Mouse (Mus musculus): ENCODE results near the gene Cox14. TPM values are rescaled to one million over a fixed set of nuclear protein-coding genes. Genes with fewer than 3 reads are reported as not detected.
"Not testable (repeated sequence)": the region's sequence is repeated elsewhere in the genome, so short reads cannot be mapped to it uniquely, and the experiment has no call there.

Cox14 gene
- polyA plus RNA-seq, 1 experiment from 2014 or later: 241 TPM

DNA sequence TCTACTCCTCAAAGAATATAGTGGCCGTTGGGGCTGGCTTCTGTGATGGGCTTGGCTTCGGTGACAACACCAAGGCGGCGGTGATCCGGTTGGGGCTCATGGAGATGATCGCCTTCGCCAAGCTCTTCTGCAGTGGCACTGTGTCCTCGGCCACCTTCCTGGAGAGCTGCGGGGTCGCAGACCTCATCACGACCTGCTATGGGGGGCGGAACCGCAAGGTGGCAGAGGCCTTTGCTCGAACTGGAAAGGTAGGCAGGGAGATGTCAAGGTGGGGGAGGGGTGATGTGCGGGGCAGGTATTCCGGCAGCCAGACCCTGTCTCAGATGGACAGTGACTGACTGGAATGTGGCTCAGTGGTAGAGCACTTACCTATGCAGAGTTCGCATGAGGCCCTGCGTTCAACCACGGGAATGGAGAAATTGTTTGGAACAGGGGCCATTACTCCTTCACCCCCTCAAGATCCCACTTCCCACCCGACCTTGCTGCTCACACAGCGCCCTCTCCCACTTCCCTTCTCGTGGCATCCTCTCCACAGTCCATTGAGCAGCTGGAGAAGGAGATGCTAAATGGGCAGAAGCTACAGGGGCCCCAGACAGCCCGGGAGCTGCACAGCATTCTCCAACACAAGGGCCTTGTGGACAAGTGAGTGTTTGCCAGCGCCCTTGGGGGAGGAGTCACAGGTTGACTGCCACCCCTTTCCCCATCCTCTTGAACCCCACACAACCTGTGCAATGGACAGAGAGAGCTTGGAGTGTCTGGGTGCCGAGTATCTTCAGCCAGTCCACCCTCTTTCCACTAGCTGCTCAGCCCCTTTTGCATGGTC lies 3.3 kb upstream of the Cox14 start:
- 78% methylated on average over 25 of the region's 25 CpGs for WGBS
- Histone ChIP-seq H3K4me2 (ENCODE audit: low read depth, low read length) (no peak overlapping the region), H3K4me1 (ENCODE audit: control insufficient read depth, insufficient read depth, low read length) (peaks cover 35% of the 10 kb centered on the region), H3K36me3 (ENCODE audit: control insufficient read depth, insufficient read depth) (no peaks in the 10 kb centered on the region; the same call in 1 of the 2 replicates), H3K9me3 (replicated peaks; ENCODE audit: control insufficient read depth, low read length) (no peaks in the 10 kb centered on the region), H3K27me3 (ENCODE audit: control insufficient read depth, insufficient read depth, low read length) (no peaks in the 10 kb centered on the region), H3K27ac (ENCODE audit: low read length) (no peak overlapping the region), H3K4me3 (ENCODE audit: low read length) (no peak overlapping the region), H3K9ac (ENCODE audit: low read length) (no peak overlapping the region)
- no peak for ATAC-seq (replicated peaks; ENCODE audit: extremely low read depth, insufficient read depth, low FRiP score)

- WGBS: 44% methylated on average over 10 of the region's 10 CpGs
- Histone ChIP-seq H3K4me1 (ENCODE audit: control insufficient read depth, insufficient read depth, low read length) (peaks cover 30% of the 10 kb centered on the region), H3K4me3 (ENCODE audit: low read length) (peak overlapping the region; percentile 87), H3K36me3 (ENCODE audit: control insufficient read depth, insufficient read depth) (peaks cover 8% of the 10 kb centered on the region), H3K9me3 (replicated peaks; ENCODE audit: control insufficient read depth, low read length) (no peaks in the 10 kb centered on the region), H3K9ac (ENCODE audit: low read length) (peak overlapping the region; percentile 72), H3K27me3 (ENCODE audit: control insufficient read depth, insufficient read depth, low read length) (no peaks in the 10 kb centered on the region), H3K4me2 (ENCODE audit: low read depth, low read length) (peak overlapping the region; percentile 72), H3K27ac (ENCODE audit: low read length) (peak overlapping the region; percentile 97)
- ATAC-seq (replicated peaks; ENCODE audit: extremely low read depth, insufficient read depth, low FRiP score): no peak
Measured at GRCm38 (mm10) chr15:99723120-99723514, 2.3 kb upstream of the Cox14 start.

GRCm38 (mm10) chr15:99723515-99724291 lies 1.7 kb upstream of the Cox14 start:
- Histone ChIP-seq H3K9me3 (replicated peaks; ENCODE audit: control insufficient read depth, low read length) (no peaks in the 10 kb centered on the region; the same call in 1 of the 2 replicates), H3K9ac (ENCODE audit: low read length) (peak overlapping the region; percentile 72), H3K36me3 (ENCODE audit: control insufficient read depth, insufficient read depth) (peaks cover 13% of the 10 kb centered on the region), H3K4me3 (ENCODE audit: low read length) (peak overlapping the region; percentile 87), H3K4me2 (ENCODE audit: low read depth, low read length) (peak overlapping the region; percentile 72), H3K27me3 (ENCODE audit: control insufficient read depth, insufficient read depth, low read length) (no peaks in the 10 kb centered on the region), H3K4me1 (ENCODE audit: control insufficient read depth, insufficient read depth, low read length) (peaks cover 30% of the 10 kb centered on the region), H3K27ac (ENCODE audit: low read length) (peak overlapping the region; percentile 97)
- 17% methylated on average over 11 of the region's 11 CpGs for WGBS
- no peak for ATAC-seq (replicated peaks; ENCODE audit: extremely low read depth, insufficient read depth, low FRiP score)

GRCm38 (mm10) chr15:99724292-99725021 lies 961 bp upstream of the Cox14 start:
- Histone ChIP-seq H3K27ac (ENCODE audit: low read length) (peak overlapping the region; percentile 97), H3K27me3 (ENCODE audit: control insufficient read depth, insufficient read depth, low read length) (no peaks in the 10 kb centered on the region), H3K36me3 (ENCODE audit: control insufficient read depth, insufficient read depth) (peaks cover 20% of the 10 kb centered on the region), H3K4me3 (ENCODE audit: low read length) (peak overlapping the region; percentile 87), H3K9me3 (replicated peaks; ENCODE audit: control insufficient read depth, low read length) (peaks cover 6% of the 10 kb centered on the region), H3K9ac (ENCODE audit: low read length) (peak overlapping the region; percentile 72), H3K4me1 (ENCODE audit: control insufficient read depth, insufficient read depth, low read length) (peaks cover 30% of the 10 kb centered on the region), H3K4me2 (ENCODE audit: low read depth, low read length) (peak overlapping the region; percentile 72)
- WGBS: 7% methylated on average over 16 of the region's 16 CpGs
- ATAC-seq (replicated peaks; ENCODE audit: extremely low read depth, insufficient read depth, low FRiP score): peak; percentile 56

DNA sequence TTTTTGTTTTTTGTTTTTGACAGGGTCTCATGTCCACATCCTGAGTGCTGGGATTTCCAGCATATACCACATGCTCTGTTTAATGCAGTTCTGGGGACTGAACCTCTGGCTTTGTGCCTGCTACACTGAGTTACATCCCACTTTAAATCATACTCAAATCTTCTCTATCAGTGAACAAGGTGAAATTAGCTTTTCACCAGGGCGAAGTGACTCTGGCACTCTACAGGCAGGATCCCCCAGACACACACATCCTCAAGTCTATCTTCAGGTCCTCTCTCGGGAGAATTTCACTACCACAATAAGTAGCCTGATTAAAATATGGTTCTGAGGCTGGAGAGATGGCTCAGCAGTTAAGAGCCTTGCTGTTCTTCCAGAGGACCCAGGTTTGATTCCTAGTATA lies 1.1 kb downstream of the Cox14 start:
- Histone ChIP-seq H3K36me3 (ENCODE audit: control insufficient read depth, insufficient read depth) (peaks cover 25% of the 10 kb centered on the region), H3K27ac (ENCODE audit: low read length) (no peak overlapping the region), H3K4me1 (ENCODE audit: control insufficient read depth, insufficient read depth, low read length) (peaks cover 30% of the 10 kb centered on the region), H3K4me2 (ENCODE audit: low read depth, low read length) (peak overlapping the region; percentile 80), H3K4me3 (ENCODE audit: low read length) (peak overlapping the region; percentile 87), H3K9me3 (replicated peaks; ENCODE audit: control insufficient read depth, low read length) (peaks cover 6% of the 10 kb centered on the region), H3K27me3 (ENCODE audit: control insufficient read depth, insufficient read depth, low read length) (no peaks in the 10 kb centered on the region), H3K9ac (ENCODE audit: low read length) (peak overlapping the region; percentile 96)
- no peak for ATAC-seq (replicated peaks; ENCODE audit: extremely low read depth, insufficient read depth, low FRiP score)
- whole genome bisulfite sequencing: 62% methylated on average over 2 of the region's 2 CpGs

DNA sequence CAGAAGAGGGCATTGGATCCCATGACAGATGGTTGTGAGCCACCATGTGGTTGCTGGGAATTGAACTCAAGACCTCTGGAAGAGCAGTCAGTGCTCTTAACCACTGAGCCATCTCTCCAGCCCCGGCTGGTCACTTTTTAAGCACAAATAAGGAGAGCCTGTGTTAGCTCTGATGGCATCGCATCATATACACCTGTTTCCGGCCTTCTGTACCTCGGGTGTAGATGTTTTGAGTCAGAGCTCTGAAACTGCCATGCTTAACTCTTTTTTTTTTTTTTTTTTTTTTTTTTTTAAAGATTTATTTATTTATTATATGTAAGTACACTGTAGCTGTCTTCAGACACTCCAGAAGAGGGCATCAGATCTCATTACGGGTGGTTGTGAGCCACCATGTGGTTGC lies 1.6 kb downstream of the Cox14 start:
- not testable (repeated sequence) for H3K9me3 ChIP-seq (replicated peaks; ENCODE audit: control insufficient read depth, low read length); H3K27me3 ChIP-seq (ENCODE audit: control insufficient read depth, insufficient read depth, low read length); H3K4me3 ChIP-seq (ENCODE audit: low read length); H3K9ac ChIP-seq (ENCODE audit: low read length); ATAC-seq (replicated peaks; ENCODE audit: extremely low read depth, insufficient read depth, low FRiP score); H3K27ac ChIP-seq (ENCODE audit: low read length)
- 85% methylated on average over 4 of the region's 5 CpGs for WGBS
- Histone ChIP-seq H3K4me1 (ENCODE audit: control insufficient read depth, insufficient read depth, low read length) (peaks cover 30% of the 10 kb centered on the region), H3K4me2 (ENCODE audit: low read depth, low read length) (peak overlapping the region; percentile 80; the same call in 1 of the 2 replicates), H3K36me3 (ENCODE audit: control insufficient read depth, insufficient read depth) (peaks cover 25% of the 10 kb centered on the region)

GRCm38 (mm10) chr15:99727525-99727924 lies 2.1 kb downstream of the Cox14 start:
- WGBS: 95% methylated on average over 12 of the region's 12 CpGs
- Histone ChIP-seq H3K4me3 (ENCODE audit: low read length) (no peak overlapping the region), H3K4me1 (ENCODE audit: control insufficient read depth, insufficient read depth, low read length) (peaks cover 27% of the 10 kb centered on the region), H3K4me2 (ENCODE audit: low read depth, low read length) (no peak overlapping the region), H3K9me3 (replicated peaks; ENCODE audit: control insufficient read depth, low read length) (peaks cover 6% of the 10 kb centered on the region), H3K9ac (ENCODE audit: low read length) (no peak overlapping the region), H3K27me3 (ENCODE audit: control insufficient read depth, insufficient read depth, low read length) (no peaks in the 10 kb centered on the region), H3K36me3 (ENCODE audit: control insufficient read depth, insufficient read depth) (peaks cover 25% of the 10 kb centered on the region), H3K27ac (ENCODE audit: low read length) (no peak overlapping the region)
- no peak for ATAC-seq (replicated peaks; ENCODE audit: extremely low read depth, insufficient read depth, low FRiP score)

DNA sequence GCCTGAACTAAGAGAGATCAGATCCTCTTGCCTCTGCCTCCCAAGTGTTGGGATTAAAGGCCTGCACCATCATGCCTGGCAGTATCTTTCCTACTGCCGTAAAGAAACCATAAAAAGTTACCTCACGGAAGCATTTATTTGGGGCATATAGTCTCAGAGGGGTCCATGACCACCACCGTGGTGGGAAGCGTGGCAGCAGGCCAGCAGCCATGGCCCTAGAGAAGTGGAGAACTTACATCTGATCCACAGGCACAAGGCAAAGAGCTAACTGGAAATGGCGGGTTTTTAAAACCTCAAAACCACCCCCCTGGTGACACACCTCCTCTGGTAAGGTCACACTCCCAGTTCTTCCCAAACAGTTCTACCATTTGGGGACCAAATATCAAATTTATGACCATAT lies 2.8 kb downstream of the Cox14 start:
- no peak overlapping the region for H3K27ac ChIP-seq (ENCODE audit: low read length)
- no peak for ATAC-seq (replicated peaks; ENCODE audit: extremely low read depth, insufficient read depth, low FRiP score)
- peaks cover 28% of the 10 kb centered on the region for H3K36me3 ChIP-seq (ENCODE audit: control insufficient read depth, insufficient read depth)
- peaks cover 6% of the 10 kb centered on the region for H3K9me3 ChIP-seq (replicated peaks; ENCODE audit: control insufficient read depth, low read length)
- no peaks in the 10 kb centered on the region for H3K27me3 ChIP-seq (ENCODE audit: control insufficient read depth, insufficient read depth, low read length)
- no peak overlapping the region for H3K4me2 ChIP-seq (ENCODE audit: low read depth, low read length)
- H3K4me3 ChIP-seq (ENCODE audit: low read length): no peak overlapping the region
- H3K9ac ChIP-seq (ENCODE audit: low read length): no peak overlapping the region
- WGBS: 95% methylated on average over 5 of the region's 5 CpGs
- H3K4me1 ChIP-seq (ENCODE audit: control insufficient read depth, insufficient read depth, low read length): peaks cover 20% of the 10 kb centered on the region

All from heart, embryonic 16.5 days (tissue).